Mouse (Mus musculus): Measurements from ENCODE around the gene Gm26657. TPM values are rescaled to one million over a fixed set of nuclear protein-coding genes. Genes with fewer than 3 reads are reported as not detected.

Gm26657 gene
- total and polyA plus RNA-seq, 2 experiments from 2014 or later: not detected

DNA sequence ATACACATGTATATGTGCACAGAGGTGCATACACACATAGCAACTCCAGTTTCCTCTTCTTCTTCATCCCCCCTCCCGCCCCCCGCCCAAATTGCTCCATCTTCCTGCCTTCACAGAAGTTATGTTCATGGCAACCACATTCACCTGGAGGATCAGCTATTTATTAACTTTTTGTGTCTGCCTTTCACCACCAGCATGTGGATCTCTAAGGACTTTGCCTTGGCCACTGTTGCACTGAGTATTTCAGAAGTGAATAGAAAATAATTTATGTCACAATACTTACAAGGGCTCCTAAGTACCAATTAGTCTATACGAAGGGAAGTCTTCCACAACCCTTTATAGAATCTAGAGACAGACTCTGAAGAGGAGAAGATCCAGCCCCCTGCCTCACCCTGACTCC lies 21.9 kb upstream of the Gm26657 start:
- Histone ChIP-seq H3K4me1 (ENCODE audit: insufficient read depth, low read length) (no peaks in the 10 kb centered on the region), H3K9me3 (ENCODE audit: low read length) (no peaks in the 10 kb centered on the region), H3K27me3 (ENCODE audit: insufficient read depth, low read length) (no peaks in the 10 kb centered on the region), H3K4me2 (ENCODE audit: low read depth, low read length, poor library complexity, severe bottlenecking) (no peak overlapping the region), H3K27ac (ENCODE audit: low read depth, low read length) (no peak overlapping the region), H3K36me3 (ENCODE audit: insufficient read depth, low read length) (no peaks in the 10 kb centered on the region), H3K4me3 (ENCODE audit: low read depth, low read length) (no peak overlapping the region), H3K9ac (replicated peaks; ENCODE audit: low read length, poor library complexity, severe bottlenecking) (no peak overlapping the region)
- no peak for DNase-seq (ENCODE audit: low spot score)
- ATAC-seq (ENCODE audit: low FRiP score): no peak
- no peak for TF ChIP-seq CTCF (IDR thresholded peaks at IDR 0.05)
- WGBS: 97% methylated on average over 3 of the region's 3 CpGs

DNA sequence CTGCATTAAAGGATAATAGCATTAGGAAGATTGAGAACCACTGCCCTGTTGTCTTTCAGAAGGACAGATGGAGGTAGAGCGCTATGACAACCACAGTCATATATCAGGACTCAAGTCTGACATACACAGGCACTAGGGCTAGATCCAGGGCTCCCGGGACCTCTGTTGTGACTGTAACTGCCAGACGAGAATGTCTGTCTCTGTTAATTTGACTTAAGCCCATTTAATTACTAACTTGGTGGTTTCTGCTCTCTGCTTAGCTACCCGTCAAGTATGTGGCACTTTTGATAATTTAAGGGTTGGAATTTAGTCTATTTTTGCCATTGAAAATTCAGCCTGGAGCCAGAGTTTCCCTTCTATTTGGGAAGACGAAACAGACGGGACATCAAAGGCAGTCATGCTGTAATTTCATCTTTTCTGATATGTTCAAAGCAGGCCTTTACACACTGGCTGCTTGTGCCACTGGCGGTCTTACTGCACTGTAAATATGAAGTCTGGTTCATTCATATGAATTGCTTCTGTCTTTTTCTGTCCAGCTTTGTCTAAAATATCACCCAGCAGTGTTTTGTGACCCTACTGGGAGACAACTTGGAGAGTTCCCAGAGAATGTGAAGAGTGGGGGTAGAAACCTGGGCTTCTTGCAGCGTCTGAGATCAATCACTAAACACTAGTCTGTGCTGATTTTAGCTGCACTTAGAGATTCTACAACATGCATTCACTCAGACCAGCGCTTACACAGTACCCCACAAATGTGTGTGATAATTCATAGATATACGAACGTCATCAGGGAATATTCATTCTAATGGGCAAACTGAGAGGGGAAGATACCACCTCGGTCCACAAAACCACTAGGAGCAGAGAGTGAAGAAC lies 21.1 kb upstream of the Gm26657 start:
- Histone ChIP-seq H3K36me3 (ENCODE audit: insufficient read depth, low read length) (no peaks in the 10 kb centered on the region), H3K4me1 (ENCODE audit: insufficient read depth, low read length) (no peaks in the 10 kb centered on the region), H3K9ac (replicated peaks; ENCODE audit: low read length, poor library complexity, severe bottlenecking) (no peak overlapping the region), H3K27ac (ENCODE audit: low read depth, low read length) (0 out of 2 replicates have a peak overlapping the region, but pooled peaks have one; percentile 12), H3K4me3 (ENCODE audit: low read depth, low read length) (no peak overlapping the region), H3K27me3 (ENCODE audit: insufficient read depth, low read length) (no peaks in the 10 kb centered on the region), H3K9me3 (ENCODE audit: low read length) (no peaks in the 10 kb centered on the region), H3K4me2 (ENCODE audit: low read depth, low read length, poor library complexity, severe bottlenecking) (no peak overlapping the region)
- ATAC-seq (ENCODE audit: low FRiP score): 0 out of 2 replicates have a peak, but pooled peaks have one; percentile 41
- TF ChIP-seq CTCF (IDR thresholded peaks at IDR 0.05): no peak
- DNase-seq (ENCODE audit: low spot score): no peak
- whole genome bisulfite sequencing: 53% methylated on average over 12 of the region's 12 CpGs

DNA sequence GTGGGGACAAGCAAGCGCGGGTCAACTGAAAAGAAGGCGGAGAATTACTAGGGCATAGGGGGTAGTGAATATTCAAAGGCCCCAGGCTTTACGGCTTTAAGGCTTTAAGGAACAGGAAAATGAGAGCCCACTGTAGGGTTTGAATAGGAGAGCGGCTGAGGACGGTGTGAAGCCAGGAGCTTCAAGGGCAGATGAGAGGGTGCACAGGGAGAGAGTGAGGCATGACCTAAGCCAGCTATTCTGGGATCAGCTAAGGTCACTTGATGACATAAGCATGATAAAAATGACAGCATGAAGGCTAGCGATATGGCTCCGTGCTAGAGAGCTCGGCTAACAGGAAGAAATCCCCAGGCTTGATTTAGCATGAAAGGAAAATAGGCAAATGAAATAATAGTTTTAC lies 20.4 kb upstream of the Gm26657 start:
- ATAC-seq (ENCODE audit: low FRiP score): no peak
- 59% methylated on average over 9 of the region's 9 CpGs for WGBS

DNA sequence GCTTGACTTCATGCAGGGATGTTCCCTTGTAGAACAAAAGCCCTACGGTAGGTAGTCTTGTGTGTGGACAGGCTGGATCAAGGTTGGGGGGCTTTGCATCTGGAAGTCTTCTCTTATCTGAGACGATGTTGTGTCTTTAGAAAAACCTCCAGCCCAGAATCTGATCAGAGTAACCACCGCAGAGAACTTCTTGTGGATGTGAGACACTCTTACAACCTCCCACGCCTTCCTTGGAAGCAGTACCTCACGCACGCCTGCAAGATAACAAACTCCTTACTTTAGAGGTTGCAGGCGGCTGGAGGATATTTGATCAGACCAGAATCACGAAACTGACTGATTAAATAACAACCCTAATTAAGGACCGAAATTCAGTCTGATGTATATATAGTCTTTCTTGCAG lies 19.5 kb upstream of the Gm26657 start:
- H3K36me3 ChIP-seq (ENCODE audit: insufficient read depth, low read length): no peaks in the 10 kb centered on the region
- no peaks in the 10 kb centered on the region for H3K27me3 ChIP-seq (ENCODE audit: insufficient read depth, low read length)
- no peak overlapping the region for H3K4me3 ChIP-seq (ENCODE audit: low read depth, low read length)
- H3K9me3 ChIP-seq (ENCODE audit: low read length): no peaks in the 10 kb centered on the region
- ATAC-seq (ENCODE audit: low FRiP score): no peak
- no peaks in the 10 kb centered on the region for H3K4me1 ChIP-seq (ENCODE audit: insufficient read depth, low read length)
- H3K9ac ChIP-seq (replicated peaks; ENCODE audit: low read length, poor library complexity, severe bottlenecking): no peak overlapping the region
- TF ChIP-seq CTCF (IDR thresholded peaks at IDR 0.05): no peak
- WGBS: 84% methylated on average over 9 of the region's 9 CpGs
- no peak overlapping the region for H3K27ac ChIP-seq (ENCODE audit: low read depth, low read length)
- no peak for DNase-seq (ENCODE audit: low spot score)
- H3K4me2 ChIP-seq (ENCODE audit: low read depth, low read length, poor library complexity, severe bottlenecking): no peak overlapping the region

More for the DNA sequence above, 20.4 kb upstream of the Gm26657 start:
- Histone ChIP-seq H3K4me1 (ENCODE audit: insufficient read depth, low read length) (no peaks in the 10 kb centered on the region), H3K9ac (replicated peaks; ENCODE audit: low read length, poor library complexity, severe bottlenecking) (no peak overlapping the region), H3K36me3 (ENCODE audit: insufficient read depth, low read length) (no peaks in the 10 kb centered on the region), H3K9me3 (ENCODE audit: low read length) (no peaks in the 10 kb centered on the region), H3K4me2 (ENCODE audit: low read depth, low read length, poor library complexity, severe bottlenecking) (no peak overlapping the region), H3K27ac (ENCODE audit: low read depth, low read length) (0 out of 2 replicates have a peak overlapping the region, but pooled peaks have one; percentile 12), H3K27me3 (ENCODE audit: insufficient read depth, low read length) (no peaks in the 10 kb centered on the region), H3K4me3 (ENCODE audit: low read depth, low read length) (no peak overlapping the region)
- DNase-seq (ENCODE audit: low spot score): no peak
- no peak for TF ChIP-seq CTCF (IDR thresholded peaks at IDR 0.05)

DNA sequence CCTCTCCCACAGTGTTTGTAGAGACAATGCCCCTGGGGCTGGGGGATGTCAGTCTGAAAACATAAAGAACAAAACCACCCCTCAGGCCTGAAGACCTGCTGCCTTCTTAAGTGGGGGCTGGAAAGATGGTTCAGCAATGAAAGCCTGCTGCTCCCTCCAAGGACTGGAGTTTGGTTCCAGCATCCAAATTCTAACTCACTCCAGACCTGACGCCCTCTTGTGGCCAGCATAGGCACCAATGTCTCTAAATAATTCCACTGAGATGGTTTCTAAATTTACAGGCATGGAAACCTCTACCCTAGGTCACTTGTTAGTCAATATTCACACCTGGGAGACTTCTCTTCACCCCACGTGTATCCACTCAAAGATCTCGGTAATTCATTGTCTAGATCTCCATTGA lies 18.4 kb upstream of the Gm26657 start:
- H3K9me3 ChIP-seq (ENCODE audit: low read length): no peaks in the 10 kb centered on the region
- H3K4me3 ChIP-seq (ENCODE audit: low read depth, low read length): no peak overlapping the region
- H3K36me3 ChIP-seq (ENCODE audit: insufficient read depth, low read length): no peaks in the 10 kb centered on the region
- peak; percentile 71 for TF ChIP-seq CTCF (IDR thresholded peaks at IDR 0.05)
- H3K27ac ChIP-seq (ENCODE audit: low read depth, low read length): no peak overlapping the region
- DNase-seq (ENCODE audit: low spot score) (peak; percentile 22), ATAC-seq (ENCODE audit: low FRiP score) (no peak)
- H3K4me1 ChIP-seq (ENCODE audit: insufficient read depth, low read length): no peaks in the 10 kb centered on the region
- no peak overlapping the region for H3K4me2 ChIP-seq (ENCODE audit: low read depth, low read length, poor library complexity, severe bottlenecking)
- 35% methylated on average over 3 of the region's 3 CpGs for WGBS
- H3K27me3 ChIP-seq (ENCODE audit: insufficient read depth, low read length): no peaks in the 10 kb centered on the region
- H3K9ac ChIP-seq (replicated peaks; ENCODE audit: low read length, poor library complexity, severe bottlenecking): no peak overlapping the region

DNA sequence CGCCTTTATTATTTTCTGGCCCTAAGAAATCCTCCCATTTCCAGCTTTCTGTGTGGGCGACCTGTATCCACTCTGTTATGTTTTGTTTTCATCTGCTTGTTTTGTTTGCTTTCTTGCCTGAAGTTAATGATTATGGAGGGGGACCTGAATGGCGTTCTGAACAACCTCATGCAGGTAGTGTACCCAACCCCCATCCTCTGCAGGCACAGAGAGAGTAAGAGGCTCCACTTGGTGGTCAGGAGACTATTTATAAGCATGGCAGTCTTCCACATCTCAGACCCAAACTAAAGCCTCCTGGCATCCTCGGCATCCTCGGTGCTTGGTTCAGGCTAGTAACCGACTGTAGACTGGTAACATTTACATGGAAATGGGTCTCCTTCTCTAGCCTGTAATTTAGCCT lies 17.5 kb upstream of the Gm26657 start:
- Histone ChIP-seq H3K27ac (ENCODE audit: low read depth, low read length) (no peak overlapping the region), H3K27me3 (ENCODE audit: insufficient read depth, low read length) (no peaks in the 10 kb centered on the region), H3K9ac (replicated peaks; ENCODE audit: low read length, poor library complexity, severe bottlenecking) (no peak overlapping the region), H3K4me3 (ENCODE audit: low read depth, low read length) (no peak overlapping the region), H3K36me3 (ENCODE audit: insufficient read depth, low read length) (no peaks in the 10 kb centered on the region), H3K4me2 (ENCODE audit: low read depth, low read length, poor library complexity, severe bottlenecking) (no peak overlapping the region), H3K4me1 (ENCODE audit: insufficient read depth, low read length) (no peaks in the 10 kb centered on the region), H3K9me3 (ENCODE audit: low read length) (peaks cover under 1% of the 10 kb centered on the region; the same call in 1 of the 2 replicates)
- DNase-seq (ENCODE audit: low spot score): no peak
- 76% methylated on average over 6 of the region's 6 CpGs for WGBS
- no peak for TF ChIP-seq CTCF (IDR thresholded peaks at IDR 0.05)
- ATAC-seq (ENCODE audit: low FRiP score): no peak
